Mouse (Mus musculus): ENCODE results near the gene Cttnbp2nl. TPM values are rescaled to one million over a fixed set of nuclear protein-coding genes. Genes with fewer than 3 reads are reported as not detected.

Gene Cttnbp2nl
- polyA plus RNA-seq, 1 experiment = not detected

GRCm38 (mm10) chr3:104960026-104961000, 92.6 kb downstream of the Cttnbp2nl start:
- TF ChIP-seq POLR2A (IDR thresholded peaks at IDR 0.05; ENCODE audit: insufficient read depth, low read depth, low read length) (no peak), CTCF (IDR thresholded peaks at IDR 0.05; ENCODE audit: insufficient read depth, low read depth, low read length) (no peak)
- WGBS = 46% methylated on average over 19 of the region's 19 CpGs
- Histone ChIP-seq H3K4me1 (ENCODE audit: control insufficient read depth, insufficient read depth, low read length) (peaks cover 14% of the 10 kb centered on the region), H3K4me3 (ENCODE audit: insufficient read depth, low read depth, low read length) (no peak overlapping the region), H3K27ac (ENCODE audit: insufficient read depth, low read depth, low read length) (no peak overlapping the region)

- 77% methylated on average over 6 of the region's 6 CpGs for WGBS
- TF ChIP-seq CTCF (IDR thresholded peaks at IDR 0.05; ENCODE audit: insufficient read depth, low read depth, low read length) (no peak), POLR2A (IDR thresholded peaks at IDR 0.05; ENCODE audit: insufficient read depth, low read depth, low read length) (no peak)
- H3K4me1 ChIP-seq (ENCODE audit: control insufficient read depth, insufficient read depth, low read length) = peaks cover 3% of the 10 kb centered on the region; the same call in 1 of the 2 replicates
- no peak overlapping the region for H3K4me3 ChIP-seq (ENCODE audit: insufficient read depth, low read depth, low read length)
- H3K27ac ChIP-seq (ENCODE audit: insufficient read depth, low read depth, low read length) = no peak overlapping the region
Observed at GRCm38 (mm10) chr3:104956131-104956581, 96.8 kb downstream of the Cttnbp2nl start.

GRCm38 (mm10) chr3:104954551-104954950, 98.4 kb downstream of the Cttnbp2nl start:
- H3K27ac ChIP-seq (ENCODE audit: insufficient read depth, low read depth, low read length) = no peak overlapping the region
- WGBS = 97% methylated on average over 15 of the region's 15 CpGs
- TF ChIP-seq POLR2A (IDR thresholded peaks at IDR 0.05; ENCODE audit: insufficient read depth, low read depth, low read length) (no peak), CTCF (IDR thresholded peaks at IDR 0.05; ENCODE audit: insufficient read depth, low read depth, low read length) (no peak)
- H3K4me3 ChIP-seq (ENCODE audit: insufficient read depth, low read depth, low read length) = no peak overlapping the region
- H3K4me1 ChIP-seq (ENCODE audit: control insufficient read depth, insufficient read depth, low read length) = peaks cover 2% of the 10 kb centered on the region; the same call in 1 of the 2 replicates

- H3K4me3 ChIP-seq (ENCODE audit: insufficient read depth, low read depth, low read length) = no peak overlapping the region
- TF ChIP-seq POLR2A (IDR thresholded peaks at IDR 0.05; ENCODE audit: insufficient read depth, low read depth, low read length) (no peak), CTCF (IDR thresholded peaks at IDR 0.05; ENCODE audit: insufficient read depth, low read depth, low read length) (no peak)
- 92% methylated on average over 3 of the region's 3 CpGs for WGBS
- H3K4me1 ChIP-seq (ENCODE audit: control insufficient read depth, insufficient read depth, low read length) = peaks cover 2% of the 10 kb centered on the region; the same call in 1 of the 2 replicates
- H3K27ac ChIP-seq (ENCODE audit: insufficient read depth, low read depth, low read length) = no peak overlapping the region
Observed at GRCm38 (mm10) chr3:104954137-104954536, 98.8 kb downstream of the Cttnbp2nl start.

- Histone ChIP-seq H3K4me1 (ENCODE audit: control insufficient read depth, insufficient read depth, low read length) (peaks cover 2% of the 10 kb centered on the region; the same call in 1 of the 2 replicates), H3K4me3 (ENCODE audit: insufficient read depth, low read depth, low read length) (no peak overlapping the region), H3K27ac (ENCODE audit: insufficient read depth, low read depth, low read length) (no peak overlapping the region)
- 90% methylated on average over 23 of the region's 23 CpGs for WGBS
- TF ChIP-seq CTCF (IDR thresholded peaks at IDR 0.05; ENCODE audit: insufficient read depth, low read depth, low read length) = no peak
- no peak for TF ChIP-seq POLR2A (IDR thresholded peaks at IDR 0.05; ENCODE audit: insufficient read depth, low read depth, low read length)
Observed at GRCm38 (mm10) chr3:104952891-104953670, 99.9 kb downstream of the Cttnbp2nl start.

Other genes starting within 250 kb of the Cttnbp2nl start
- not detected in 2 replicates for gene Mov10, start 234.6 kb downstream of the Cttnbp2nl start, polyA plus RNA-seq (2012; ENCODE audit: insufficient read depth, insufficient read length, low replicate concordance, missing spikeins)
- gene St7l, start 189.1 kb downstream of the Cttnbp2nl start, polyA plus RNA-seq (2012; ENCODE audit: insufficient read depth, insufficient read length, low replicate concordance, missing spikeins) = not detected in 2 replicates
- gene Capza1, start 188.6 kb downstream of the Cttnbp2nl start, polyA plus RNA-seq (2012; ENCODE audit: insufficient read depth, insufficient read length, low replicate concordance, missing spikeins) = 996 TPM in 1 of 2 replicates, not detected in the other
- not detected in 2 replicates for gene Wnt2b, start 91.2 kb downstream of the Cttnbp2nl start, polyA plus RNA-seq (2012; ENCODE audit: insufficient read depth, insufficient read length, low replicate concordance, missing spikeins)
- gene 4930564D02Rik, start 13.7 kb upstream of the Cttnbp2nl start, polyA plus RNA-seq (2012; ENCODE audit: insufficient read depth, insufficient read length, low replicate concordance, missing spikeins) = not detected in 2 replicates

Measured in olfactory bulb, adult 2 months (tissue).